Mouse (Mus musculus) frontal cortex, adult 2 months (tissue): Measurements from ENCODE around the gene Nicn1. TPM values are rescaled to one million over a fixed set of nuclear protein-coding genes. Genes with fewer than 3 reads are reported as not detected.
"Not testable (repeated sequence)": the region's sequence is repeated elsewhere in the genome, so short reads cannot be mapped to it uniquely, and the experiment has no call there.

Experiments
- DNase-seq, 2 experiments: peaks; one replicate each; pipeline ENCODE4 v3.0.0; 2022; ENCODE audit warnings: low spot score in 1 of 2; ENCODE audit errors: extremely low spot score in 1 of 2
- polyA plus RNA-seq: library from polyadenylated mRNA; depleted of rRNA; stranded (reverse); fragments of >200 nt; gene quantifications from 2 replicates; pipeline ENCODE4 v1.2.3, GENCODE M21; 2012

Gene Nicn1
- polyA plus RNA-seq, 1 experiment = 110 TPM

DNA sequence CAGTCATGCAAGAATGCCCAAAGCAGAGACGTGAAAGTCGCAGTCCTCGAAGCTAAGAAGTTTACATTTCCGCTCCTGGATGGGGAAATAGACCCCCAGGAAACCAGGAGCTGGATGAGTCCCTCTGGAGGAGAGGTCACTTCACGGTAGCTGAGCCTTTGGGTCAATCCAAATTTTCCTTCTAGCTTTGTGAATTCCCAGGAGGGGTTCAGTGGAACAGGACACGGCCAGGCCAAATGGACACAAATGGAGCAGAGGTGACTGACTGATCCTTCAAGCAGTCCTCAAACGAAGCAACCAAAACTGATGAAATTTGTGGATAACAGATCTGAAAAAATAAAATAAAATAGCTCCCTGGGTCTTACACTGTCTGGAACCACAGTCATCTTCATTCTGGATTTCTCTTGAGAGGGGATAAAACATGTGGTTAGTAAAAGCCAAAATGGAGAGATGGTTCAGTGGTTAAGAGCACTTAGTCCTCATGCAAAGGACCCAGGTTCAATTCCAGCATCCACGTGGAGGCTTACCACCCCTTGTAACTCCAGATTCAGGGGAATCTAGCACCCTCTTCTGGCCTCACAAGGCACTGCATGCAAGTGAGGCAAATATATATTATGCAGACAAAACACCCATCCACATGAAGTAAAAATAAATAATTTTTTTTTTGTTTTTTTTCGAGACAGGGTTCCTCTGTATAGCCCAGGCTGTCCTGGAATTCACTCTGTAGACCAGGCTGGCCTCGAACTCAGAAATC, 11.4 kb upstream of the Nicn1 start:
- DNase-seq = no peak

DNA sequence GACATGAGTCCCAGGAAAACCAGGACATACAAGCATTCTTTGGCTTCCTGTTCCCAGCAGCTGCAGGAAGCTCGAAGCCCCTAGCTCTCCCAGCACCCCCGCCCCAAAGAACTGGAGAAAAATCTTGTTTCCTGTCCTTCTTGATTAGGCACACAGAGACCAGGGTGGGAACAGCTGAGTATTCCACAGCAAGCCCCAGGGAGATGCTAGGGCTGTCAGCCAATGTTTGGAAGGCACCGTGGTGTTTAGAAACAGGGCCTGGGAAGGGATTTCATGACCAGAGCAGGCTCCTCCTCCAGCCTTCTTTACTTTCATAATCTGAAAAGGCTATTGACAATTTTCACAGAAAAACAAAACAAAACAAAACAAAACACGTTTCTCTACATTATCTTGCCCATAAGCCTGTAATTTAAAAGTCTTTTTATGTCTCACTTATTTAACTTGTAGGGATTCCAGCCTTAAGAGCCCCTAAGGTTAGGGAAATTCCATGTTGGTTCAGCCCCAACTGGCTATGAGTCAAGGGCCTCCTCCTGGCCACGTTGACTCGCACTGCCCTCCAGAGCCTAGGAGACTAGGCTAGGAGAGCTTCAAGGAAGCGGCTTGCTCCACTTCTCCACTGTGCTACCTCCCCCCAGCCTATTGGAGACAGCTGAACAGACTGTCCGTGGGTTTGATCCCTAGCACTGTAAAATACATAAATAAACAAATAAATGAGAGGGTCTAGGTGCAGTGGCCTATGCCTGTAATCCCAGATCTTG, 10.0 kb upstream of the Nicn1 start:
- no peak for DNase-seq

GRCm38 (mm10) chr9:108284410-108284809, 5.8 kb upstream of the Nicn1 start:
- DNase-seq = peak; percentile 47 to 85

- not testable (repeated sequence) for DNase-seq
Measured at GRCm38 (mm10) chr9:108287526-108288238, 2.5 kb upstream of the Nicn1 start.

DNA sequence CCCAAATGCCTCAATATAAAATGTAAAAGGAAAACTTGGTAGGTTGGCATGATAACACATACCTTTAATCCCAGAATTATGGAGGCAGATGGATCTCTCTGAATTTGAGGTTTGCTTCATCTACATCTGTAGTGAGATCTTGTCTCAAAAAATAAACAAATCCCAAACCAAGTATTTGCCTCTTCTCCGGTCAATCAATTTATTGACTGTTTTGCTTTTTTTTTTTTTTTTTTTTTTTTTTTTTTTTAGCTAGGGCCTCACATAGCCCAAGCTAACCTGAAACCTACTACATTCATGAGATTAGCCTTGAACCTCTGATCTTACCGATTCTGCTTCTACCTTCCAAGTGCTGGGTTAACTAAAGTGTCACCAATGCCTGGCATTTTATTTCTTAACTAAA, 882 bp upstream of the Nicn1 start:
- no peak for DNase-seq

- DNase-seq = no peak
Measured at GRCm38 (mm10) chr9:108290773-108291172, 544 bp downstream of the Nicn1 start.

DNA sequence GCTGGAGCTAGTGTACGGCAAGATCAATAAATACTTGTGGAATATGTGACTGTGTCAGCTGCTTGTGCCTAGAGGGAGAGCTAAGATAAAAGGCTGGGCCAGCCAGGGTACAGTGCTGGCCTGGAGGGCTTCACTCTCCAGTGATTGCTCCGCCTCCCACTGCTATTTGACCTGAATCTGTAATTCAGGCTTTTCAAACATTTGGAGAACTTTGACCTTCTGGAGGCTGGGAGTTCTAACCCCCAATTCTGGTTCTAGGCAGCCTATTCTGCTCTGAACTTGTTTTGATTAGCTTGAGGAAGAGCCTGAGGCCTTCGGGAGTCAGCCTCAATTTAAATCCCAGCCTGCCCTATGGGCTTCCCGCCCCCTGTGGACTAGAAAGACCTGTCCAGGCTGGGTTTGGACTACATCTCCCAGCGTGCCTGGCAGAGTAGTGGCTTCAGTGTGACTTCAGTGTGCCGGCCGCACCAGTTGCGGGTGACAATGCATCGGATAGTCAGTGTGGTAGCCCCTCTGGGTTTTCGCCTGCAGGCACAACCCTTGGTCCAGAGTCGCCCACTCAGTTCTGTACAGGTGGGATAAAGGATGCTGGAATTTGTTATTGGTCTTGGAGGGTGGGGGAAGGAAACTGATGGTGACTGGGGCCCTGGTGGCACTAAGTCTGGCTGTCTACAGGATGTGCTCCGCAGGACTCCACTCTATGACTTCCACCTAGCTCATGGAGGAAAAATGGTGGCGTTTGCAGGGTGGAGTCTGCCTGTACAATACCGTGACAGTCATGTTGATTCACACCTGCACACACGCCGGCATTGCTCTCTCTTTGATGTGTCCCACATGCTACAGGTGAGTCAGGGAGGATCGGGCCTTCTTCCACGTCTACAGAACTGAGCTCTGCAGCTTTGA, 6.5 kb downstream of the Nicn1 start, which contains the start of gene Amt:
Gene Amt (plus strand): TSS at position 401 of the 903 bp plus-strand sequence.
- peak in 1 of 2 experiments; percentile 33 for DNase-seq

GRCm38 (mm10) chr9:108301853-108302252, 11.6 kb downstream of the Nicn1 start:
- DNase-seq = no peak

GRCm38 (mm10) chr9:108304716-108305115, 14.5 kb downstream of the Nicn1 start:
- no peak for DNase-seq

GRCm38 (mm10) chr9:108305170-108305569, 14.9 kb downstream of the Nicn1 start:
- no peak for DNase-seq

GRCm38 (mm10) chr9:108305629-108306520, 15.6 kb downstream of the Nicn1 start, which contains the start of the genes Rhoa and Tcta:
TSS of gene Rhoa (plus strand) at chr9:108306129.
TSS of gene Tcta (minus strand) at chr9:108306160.
- DNase-seq = peak; percentile 100

- DNase-seq = peak in 1 of 2 experiments; percentile 46
Measured at GRCm38 (mm10) chr9:108306571-108306980, 16.3 kb downstream of the Nicn1 start.

- DNase-seq = no peak
Measured at GRCm38 (mm10) chr9:108307021-108307807, 17.0 kb downstream of the Nicn1 start.

DNA sequence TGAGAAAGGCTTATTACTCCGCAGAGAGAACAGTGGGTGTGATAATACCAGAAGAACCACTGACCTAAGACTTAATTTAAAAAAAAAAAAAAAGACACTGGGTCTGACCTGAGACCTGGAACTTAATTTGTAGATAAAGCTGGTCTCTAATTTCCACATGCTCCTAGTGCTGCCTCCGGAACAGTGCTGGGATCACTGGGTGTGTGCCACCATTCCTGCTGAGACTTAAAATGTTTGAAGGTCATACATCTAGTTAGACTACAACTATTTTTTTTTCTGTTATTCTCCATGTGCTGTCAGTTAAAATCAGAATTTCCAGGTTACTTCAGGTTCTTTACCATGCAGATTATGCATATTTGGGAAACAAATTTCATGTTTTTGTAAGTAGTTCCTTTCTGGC, 17.9 kb downstream of the Nicn1 start:
- DNase-seq = no peak

DNA sequence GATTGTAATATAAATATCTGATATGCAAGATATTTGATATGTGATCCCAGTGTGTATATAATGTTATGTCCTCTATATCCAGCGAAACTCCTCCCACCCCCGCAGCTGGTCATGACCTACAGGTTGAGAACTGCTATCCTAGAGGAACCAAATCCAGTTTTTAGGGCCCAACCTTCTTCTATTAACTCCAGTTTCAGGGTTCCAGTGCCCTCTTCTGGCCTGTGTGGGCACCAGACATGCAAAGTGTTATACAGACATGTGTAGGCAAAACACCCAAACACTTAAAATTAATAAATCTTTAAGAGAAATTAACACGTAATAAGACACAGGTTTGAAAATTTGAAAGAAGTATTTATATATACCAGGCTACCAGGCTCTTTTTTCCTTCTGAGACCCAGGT, 27.3 kb downstream of the Nicn1 start:
- no peak for DNase-seq

DNA sequence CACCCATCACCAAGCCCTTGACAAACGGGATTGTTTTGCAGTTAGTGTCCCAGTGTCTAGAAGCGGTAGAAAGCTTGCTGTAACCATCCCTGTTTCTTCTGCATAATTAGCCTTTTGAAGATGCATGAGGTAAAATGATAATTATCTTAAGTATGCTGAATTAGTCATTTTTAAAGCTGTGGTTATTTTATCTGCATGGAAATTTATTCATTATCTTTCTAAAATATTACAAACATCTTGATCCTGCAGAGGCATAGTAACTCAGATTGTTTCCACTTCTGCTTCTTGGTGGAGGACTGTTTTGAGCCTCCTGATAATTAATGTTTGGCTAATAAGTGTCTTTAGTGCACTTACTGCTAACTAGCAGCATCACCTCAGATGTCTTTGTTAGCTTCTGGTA, 28.2 kb downstream of the Nicn1 start:
- DNase-seq = no peak

DNA sequence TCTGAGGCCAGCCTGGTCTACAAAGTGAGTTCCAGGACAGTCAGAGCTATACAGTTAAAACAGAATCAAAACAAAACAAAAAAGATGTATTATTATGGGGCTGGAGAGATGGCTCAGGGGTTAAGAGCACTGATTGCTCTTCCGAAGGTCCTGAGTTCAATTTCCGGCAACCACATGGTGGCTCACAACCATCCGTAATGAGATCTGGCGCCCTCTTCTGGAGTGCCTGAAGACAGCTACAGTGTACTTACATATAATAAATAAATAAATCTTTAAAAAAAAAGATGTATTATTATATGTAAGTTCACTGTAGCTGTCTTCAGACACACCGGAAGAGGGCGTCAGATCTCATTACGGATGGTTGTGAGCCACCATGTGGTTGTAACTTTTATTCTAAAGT, 31.8 kb downstream of the Nicn1 start:
- DNase-seq = not testable (repeated sequence)

GRCm38 (mm10) chr9:108324784-108325183, 34.6 kb downstream of the Nicn1 start:
- DNase-seq = no peak
